Mouse (Mus musculus) Patski (cell line): Measurements from ENCODE around the gene Aqr. TPM values are rescaled to one million over a fixed set of nuclear protein-coding genes. Genes with fewer than 3 reads are reported as not detected.

Experiments
- ATAC-seq: fragments of 100-300 bp; one replicate; pipeline ENCODE4 v1.8.0; 2021
- CTCF ChIA-PET: fragments of 350-600 bp; sonication (Branson Sonifier 250); formaldehyde crosslinking; loops from one replicate; lab custom pipeline; 2022; ENCODE audit warnings: inconsistent platforms; lab: Charles Lee
- POLR2A ChIA-PET: fragments of 350-600 bp; sonication (Branson Sonifier 250); formaldehyde crosslinking; loops from one replicate; lab custom pipeline; 2022; ENCODE audit warnings: antibody characterized with exemption, inconsistent platforms; lab: Charles Lee
- DNase-seq: peaks from one replicate; pipeline ENCODE4 v3.0.0-alpha.2; 2011; ENCODE audit warnings: low read depth, low spot score
- H3K27me3 ChIP-seq: fragments of 371-371 bp; one replicate; pipeline ENCODE4 v1.5.1; 2021
- CTCF ChIP-seq: fragments of 100-300 bp; IDR thresholded peaks from one replicate; pipeline ENCODE4 v1.5.1; 2021
- in situ Hi-C: fragments of 300-500 bp; cut with MboI; formaldehyde crosslinking; loops from 3 replicates; pipeline ENCODE4 v1.11.1; 2018; ENCODE audit warnings: low pct_unique_long_range_greater_than_20kb, mixed read lengths
- polyA plus RNA-seq: library from polyadenylated mRNA; unstranded; gene quantifications from one replicate; pipeline ENCODE4 v1.2.3, GENCODE M21; 2021

Gene Aqr
- polyA plus RNA-seq, 1 experiment from 2014 or later: 30.9 TPM

DNA sequence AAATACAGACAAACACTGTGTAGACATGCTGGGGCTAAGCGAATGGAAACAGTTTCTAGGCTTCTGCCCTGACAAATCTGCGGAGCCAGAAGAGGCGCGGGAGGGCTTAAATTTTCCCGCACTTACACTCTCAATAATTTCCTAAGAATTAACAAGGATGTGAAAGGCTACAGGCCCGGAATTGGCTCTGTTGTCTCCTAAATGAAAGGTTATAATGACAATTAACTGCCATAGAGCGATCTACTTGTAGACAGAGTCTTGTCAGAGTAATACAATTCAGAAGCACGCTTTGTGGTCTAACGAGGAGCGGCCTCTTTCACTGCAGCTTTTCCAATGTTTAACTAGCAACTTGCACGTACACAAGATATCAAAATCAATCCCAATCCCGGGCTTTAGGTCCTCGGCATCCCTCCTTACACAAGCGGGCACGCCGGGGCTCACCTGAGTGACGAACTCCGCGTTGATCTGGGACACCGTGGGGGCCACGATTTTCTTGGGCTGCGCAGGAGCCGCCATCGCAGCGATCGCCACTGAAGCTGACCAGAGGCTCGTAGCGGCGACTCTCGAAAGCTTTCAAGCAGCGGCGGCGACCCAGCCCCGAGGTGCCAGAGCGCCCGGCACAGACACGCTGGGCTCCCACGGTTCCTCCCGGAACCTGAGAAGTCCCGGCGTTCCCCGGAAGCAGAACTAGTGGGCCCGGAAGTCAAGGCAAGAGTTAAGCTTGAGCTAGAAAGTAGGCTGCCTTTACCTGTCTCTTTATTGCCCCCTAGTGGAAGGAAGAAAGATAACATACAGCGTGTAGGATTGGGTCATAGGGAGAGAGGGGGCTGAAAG is 12.0 kb downstream of the Aqr start:
- peak; percentile 71 for TF ChIP-seq CTCF
- peak; percentile 38 for DNase-seq
- no peaks in the 10 kb centered on the region for H3K27me3 ChIP-seq
- ChIA-PET CTCF (interaction anchor here (0.6 to 1.0 kb wide), 3 partner anchors 20 to 25 kb away, joined by 3 read pairs; no protein-coding TSS in a partner anchor), POLR2A (no interaction called here)
- peak; percentile 98 for ATAC-seq
- in situ Hi-C loops: no loop called here

DNA sequence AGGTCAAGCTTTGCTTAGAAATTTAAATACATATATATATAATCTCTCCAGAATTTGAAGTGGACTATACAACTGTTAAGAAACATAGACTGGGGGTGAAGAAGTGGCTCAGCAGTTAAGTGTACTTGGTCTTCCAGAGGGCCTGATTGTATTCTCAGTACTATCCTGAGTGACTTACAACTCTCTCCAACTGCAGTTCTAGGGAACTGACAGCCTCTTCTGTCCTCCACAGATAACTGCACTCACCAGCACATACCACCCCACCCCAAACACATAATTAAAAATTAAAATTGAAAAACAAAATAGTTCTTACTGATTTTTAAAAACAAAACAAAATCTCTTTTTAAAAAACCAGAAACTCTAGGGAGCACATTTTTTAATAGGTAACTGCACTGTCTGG is 13.6 kb downstream of the Aqr start:
- ChIA-PET POLR2A (no interaction called here), CTCF (interaction anchor here (1.0 kb wide), 1 partner anchor 10 kb away, joined by 3 read pairs; no protein-coding TSS in a partner anchor)
- ATAC-seq (no peak), DNase-seq (no peak)
- no peaks in the 10 kb centered on the region for H3K27me3 ChIP-seq
- TF ChIP-seq CTCF: no peak
- in situ Hi-C loops: no loop called here

DNA sequence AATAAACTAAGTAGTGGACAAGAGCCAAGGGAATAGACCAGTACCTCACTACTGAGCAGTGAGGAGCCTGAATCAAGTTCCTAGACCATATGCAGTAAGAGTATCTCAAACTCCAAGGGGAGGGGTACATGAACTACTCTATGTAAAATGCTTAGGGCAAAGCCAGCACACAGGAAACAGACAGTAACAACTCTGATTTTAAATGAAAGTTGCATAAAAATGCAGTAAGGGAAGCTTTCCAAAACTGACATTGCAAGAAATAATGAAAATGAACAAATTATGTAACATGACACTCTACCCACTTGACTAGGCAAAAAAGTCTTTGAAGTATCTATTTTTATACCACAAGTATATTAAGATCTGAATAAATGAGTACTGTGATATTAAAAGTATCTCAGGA is 19.0 kb downstream of the Aqr start:
- CTCF ChIA-PET: no interaction called here
- in situ Hi-C loops: no loop called here
- POLR2A ChIA-PET: no interaction called here
- H3K27me3 ChIP-seq: no peaks in the 10 kb centered on the region
- TF ChIP-seq CTCF: no peak
- DNase-seq: no peak
- ATAC-seq: no peak

DNA sequence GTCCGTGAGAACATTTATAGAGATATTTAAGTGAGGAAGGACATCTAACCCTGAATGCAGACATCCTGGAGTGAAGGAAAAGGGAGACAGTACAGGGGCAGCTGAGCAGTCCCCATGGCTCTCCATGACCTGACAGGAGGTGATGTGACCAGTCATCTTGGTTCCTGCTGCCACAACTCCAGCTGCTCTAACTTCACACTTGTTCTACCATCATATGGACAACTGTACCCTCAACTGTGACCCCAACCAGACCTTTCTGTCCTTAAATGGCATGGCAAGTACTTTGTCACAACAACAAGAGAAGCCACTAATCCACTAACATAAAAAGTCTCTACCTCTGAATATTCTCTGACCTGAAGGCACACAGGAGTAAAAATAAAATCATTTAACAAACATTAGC is 24.8 kb downstream of the Aqr start:
- in situ Hi-C loops: no loop called here
- DNase-seq (no peak), ATAC-seq (no peak)
- POLR2A ChIA-PET: interaction anchor here (0.6 kb wide), 1 partner anchor 44 kb away, joined by 3 read pairs; no protein-coding TSS in a partner anchor
- CTCF ChIA-PET: interaction anchor here (1.5 kb wide), 1 partner anchor 17 kb away, joined by 3 read pairs; no protein-coding TSS in a partner anchor
- H3K27me3 ChIP-seq: no peaks in the 10 kb centered on the region
- no peak for TF ChIP-seq CTCF

DNA sequence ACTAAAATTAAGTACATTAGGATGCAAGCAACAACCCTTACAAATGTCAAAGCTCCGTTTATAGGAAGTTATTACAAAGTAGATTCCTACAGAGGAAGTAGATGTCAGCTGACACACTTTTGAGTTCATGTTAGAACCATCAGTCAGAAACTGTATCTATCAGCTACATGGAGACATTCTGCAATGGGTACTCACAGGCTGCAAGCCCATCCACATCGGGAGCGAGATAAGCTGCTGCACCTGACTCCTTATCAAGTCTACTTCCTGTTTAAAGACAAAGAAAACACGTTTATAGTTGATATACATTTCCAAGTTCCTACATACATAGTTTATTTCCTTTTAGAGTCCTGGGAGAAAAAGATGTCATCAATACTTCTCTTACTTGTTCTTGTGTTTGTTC is 29.5 kb downstream of the Aqr start:
- in situ Hi-C loops: no loop called here
- ChIA-PET CTCF (no interaction called here), POLR2A (no interaction called here)
- no peak for ATAC-seq
- no peak for DNase-seq
- TF ChIP-seq CTCF: no peak
- H3K27me3 ChIP-seq: no peaks in the 10 kb centered on the region

DNA sequence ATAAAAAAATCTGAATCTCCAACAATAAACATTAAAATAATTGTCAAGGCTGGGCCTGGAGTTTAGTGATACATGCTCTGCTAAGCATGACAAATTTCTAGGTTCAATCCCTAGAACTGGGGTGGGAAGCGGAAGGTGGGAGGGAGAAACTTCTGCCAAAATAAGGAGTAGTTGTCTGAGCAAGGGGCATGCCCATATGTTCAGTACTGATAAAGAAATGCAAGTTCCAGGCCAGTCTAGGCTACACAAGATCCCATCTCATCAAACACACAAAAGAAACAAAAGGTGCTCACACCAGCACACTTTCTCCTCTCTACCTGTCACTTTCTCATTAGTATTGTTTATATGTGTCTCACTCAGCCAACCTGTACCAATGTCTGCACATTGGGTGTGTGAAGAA is 30.2 kb downstream of the Aqr start:
- POLR2A ChIA-PET: no interaction called here
- CTCF ChIA-PET: interaction anchor here (0.9 to 1.7 kb wide), 2 partner anchors 14 to 43 kb away, joined by 3 to 6 read pairs; no protein-coding TSS in a partner anchor
- in situ Hi-C loops: no loop called here
- ATAC-seq: no peak
- H3K27me3 ChIP-seq: no peaks in the 10 kb centered on the region
- no peak for DNase-seq
- TF ChIP-seq CTCF: no peak

DNA sequence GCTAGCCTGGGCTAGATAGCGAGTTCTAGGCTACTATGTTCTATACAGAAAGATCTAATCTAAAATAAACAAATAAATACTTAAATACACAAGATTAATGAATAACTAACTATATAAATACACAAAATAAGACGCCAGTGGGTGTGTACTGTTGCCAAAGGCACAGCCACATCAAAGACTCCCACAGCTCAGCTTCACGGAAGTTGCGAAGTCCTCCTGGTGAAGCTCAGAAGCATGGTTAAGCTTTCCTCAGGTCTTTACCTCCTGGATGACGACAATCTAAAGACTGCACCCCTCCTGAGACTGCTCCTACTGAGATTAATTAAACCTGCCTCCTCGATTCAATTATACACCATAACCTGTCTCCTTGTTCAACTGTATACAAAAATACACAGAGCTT is 33.6 kb downstream of the Aqr start:
- no peak for TF ChIP-seq CTCF
- in situ Hi-C loops: loop anchor here (5.0 kb wide), 1 partner anchor 286 kb away; no protein-coding TSS in a partner anchor
- CTCF ChIA-PET: interaction anchor here (1.5 kb wide), 1 partner anchor 21 kb away, joined by 4 read pairs; no protein-coding TSS in a partner anchor
- DNase-seq (no peak), ATAC-seq (no peak)
- POLR2A ChIA-PET: no interaction called here
- H3K27me3 ChIP-seq: no peaks in the 10 kb centered on the region

DNA sequence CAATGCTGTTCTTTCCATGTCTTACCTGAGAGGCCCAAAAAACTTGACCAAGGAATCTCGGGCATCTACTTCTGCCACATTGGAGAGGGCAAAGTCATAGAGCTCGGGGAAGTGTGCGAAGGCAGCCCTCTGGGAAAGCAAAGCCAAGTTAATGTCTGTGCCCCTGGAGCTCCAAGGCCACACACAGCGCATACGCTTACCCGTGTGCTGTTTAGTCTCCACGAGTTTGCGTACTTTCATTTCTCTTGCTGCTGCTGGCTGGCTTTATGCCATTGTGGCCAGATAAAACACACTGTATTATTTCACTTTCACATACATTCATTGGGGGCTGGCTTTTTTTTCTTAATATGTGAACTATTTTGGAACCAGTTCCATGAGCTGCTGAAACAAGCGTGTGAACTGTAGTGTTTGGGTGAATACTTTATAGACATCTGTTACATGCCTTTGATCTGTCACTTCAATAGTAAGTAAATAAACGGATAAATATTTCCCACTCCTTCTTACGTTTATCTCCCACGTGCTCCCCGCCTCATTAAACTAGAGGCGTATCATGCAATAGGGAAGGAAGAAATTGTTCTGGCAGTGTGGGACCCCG is 39.9 kb downstream of the Aqr start:
- ChIA-PET POLR2A (interaction anchor here (1.2 kb wide), 1 partner anchor 281 kb away, joined by 3 read pairs; no protein-coding TSS in a partner anchor), CTCF (interaction anchor here (0.9 to 3.5 kb wide), 4 partner anchors 10 to 286 kb away, joined by 3 to 17 read pairs (median 8); no protein-coding TSS in a partner anchor)
- no peaks in the 10 kb centered on the region for H3K27me3 ChIP-seq
- DNase-seq (no peak), ATAC-seq (no peak)
- in situ Hi-C loops: loop anchor here (10.0 kb wide), 1 partner anchor 182 kb away; no protein-coding TSS in a partner anchor
- TF ChIP-seq CTCF: no peak

DNA sequence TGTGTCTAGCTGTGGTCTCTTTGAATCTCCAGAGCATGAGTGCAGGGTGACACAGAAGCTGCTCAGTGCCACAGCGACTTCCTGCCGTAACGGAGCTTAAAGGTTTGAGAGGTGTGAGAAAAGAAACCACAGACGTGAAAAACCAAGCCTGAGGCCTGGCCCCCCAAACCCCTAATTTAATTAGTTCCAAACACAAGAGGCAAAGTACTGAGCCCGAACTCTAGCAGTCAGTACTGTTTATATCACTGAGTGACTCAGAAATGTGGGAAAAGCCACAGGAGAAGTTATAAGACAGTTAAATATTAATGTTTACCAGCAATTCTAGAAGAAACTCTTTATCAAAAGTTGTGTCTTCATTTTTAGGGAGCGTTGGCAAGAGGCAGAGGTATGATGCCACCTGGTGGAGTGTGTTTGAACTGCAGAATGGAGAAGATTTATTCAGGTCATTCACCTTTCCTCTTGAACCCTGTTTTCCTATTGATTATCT is 41.5 kb downstream of the Aqr start:
- no peaks in the 10 kb centered on the region for H3K27me3 ChIP-seq
- TF ChIP-seq CTCF: peak; percentile 85
- in situ Hi-C loops: loop anchor here (10.0 kb wide), 1 partner anchor 181 kb away; no protein-coding TSS in a partner anchor
- ATAC-seq (peak; percentile 44), DNase-seq (peak; percentile 31)
- ChIA-PET POLR2A (no interaction called here), CTCF (interaction anchor here (0.7 to 3.5 kb wide), 10 partner anchors 10 to 324 kb away, joined by 3 to 17 read pairs (median 3); no protein-coding TSS in a partner anchor)

DNA sequence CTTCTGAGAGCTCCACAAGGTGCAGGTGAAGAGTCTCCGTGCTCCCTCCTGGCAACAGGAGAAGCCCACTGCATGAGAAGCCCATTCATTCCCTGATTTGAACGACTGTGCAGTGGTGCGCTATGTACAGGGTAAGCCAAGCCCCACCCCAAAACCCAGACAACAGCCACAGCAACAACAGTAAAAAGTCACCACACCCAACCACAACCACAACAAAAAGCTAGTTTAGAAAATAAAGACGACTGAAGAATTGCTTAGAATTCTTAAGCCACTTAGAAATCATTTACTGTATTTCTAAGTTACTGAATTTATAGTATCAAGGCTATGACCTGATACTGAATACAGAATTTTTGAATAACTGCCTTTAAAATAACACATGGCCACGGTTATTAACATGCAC is 41.9 kb downstream of the Aqr start:
- in situ Hi-C loops: loop anchor here (10.0 kb wide), 1 partner anchor 180 kb away; no protein-coding TSS in a partner anchor
- DNase-seq (no peak), ATAC-seq (no peak)
- H3K27me3 ChIP-seq: no peaks in the 10 kb centered on the region
- POLR2A ChIA-PET: no interaction called here
- TF ChIP-seq CTCF: no peak
- CTCF ChIA-PET: interaction anchor here (0.9 to 3.5 kb wide), 9 partner anchors 11 to 324 kb away, joined by 3 to 17 read pairs (median 3); no protein-coding TSS in a partner anchor
